Mouse (Mus musculus) limb, embryonic 15.5 days (tissue): ENCODE measurements around the gene Vmn2r84. TPM values are rescaled to one million over a fixed set of nuclear protein-coding genes. Genes with fewer than 3 reads are reported as not detected.
"Not testable (repeated sequence)": the region's sequence is repeated elsewhere in the genome, so short reads cannot be mapped to it uniquely, and the experiment has no call there.

Experiments
- ATAC-seq: fragments of 200-750 bp; cut with Nextera tagmentation; 2 replicates; pipeline ENCODE4 v1.8.0; 2017; ENCODE audit warnings: low read depth, moderate TSS enrichment; ENCODE audit not compliant: insufficient number of reproducible peaks, low FRiP score, low TSS enrichment
- H3K27ac ChIP-seq: fragments of 300-500 bp; sonication (generic); 2 replicates; pipeline ENCODE4 v1.5.1; 2015; ENCODE audit warnings: moderate library complexity, mild to moderate bottlenecking, inconsistent platforms
- H3K27me3 ChIP-seq: fragments of 300-500 bp; sonication (generic); 2 replicates; pipeline ENCODE4 v1.6.1; 2015; ENCODE audit warnings: inconsistent platforms
- H3K36me3 ChIP-seq: fragments of 300-500 bp; sonication (generic); 2 replicates; pipeline ENCODE4 v1.6.1; 2015; ENCODE audit warnings: inconsistent platforms
- H3K4me1 ChIP-seq: fragments of 300-500 bp; sonication (generic); 2 replicates; pipeline ENCODE4 v1.6.1; 2015; ENCODE audit warnings: inconsistent platforms
- H3K4me2 ChIP-seq: fragments of 300-500 bp; sonication (generic); 2 replicates; pipeline ENCODE4 v1.6.1; 2015; ENCODE audit warnings: mild to moderate bottlenecking, inconsistent platforms
- H3K4me3 ChIP-seq: fragments of 300-500 bp; sonication (generic); 2 replicates; pipeline ENCODE4 v1.5.1; 2015; ENCODE audit warnings: mild to moderate bottlenecking, inconsistent platforms
- H3K9ac ChIP-seq: fragments of 300-500 bp; sonication (generic); 2 replicates; pipeline ENCODE4 v1.6.1; 2015; ENCODE audit warnings: inconsistent platforms
- H3K9me3 ChIP-seq: fragments of 300-500 bp; sonication (generic); 2 replicates; pipeline ENCODE4 v1.6.1; 2016; ENCODE audit warnings: inconsistent platforms
- WGBS: fragments of 180-500 bp; shearing (Covaris S2); methylation state at CpG from one replicate; pipeline ENCODE4 v1.1.7; 2015; 5-methylcytosine and 5-hydroxymethylcytosine counted together
- polyA plus RNA-seq: library from polyadenylated mRNA; unstranded; fragments of >200 nt; fragmentation: Nextera tagmentation; extraction: Ambion mirVana; gene quantifications from 2 replicates; pipeline ENCODE4 v1.2.1, GENCODE M21; 2015

The Vmn2r84 gene
- polyA plus RNA-seq, 1 experiment from 2014 or later: not detected

GRCm38 (mm10) chr10:130368384-130368783 lies 25.7 kb downstream of the Vmn2r84 start:
- ATAC-seq: no peak
- Histone ChIP-seq H3K4me2 (no peak overlapping the region), H3K9me3 (no peaks in the 10 kb centered on the region), H3K27ac (no peak overlapping the region), H3K4me3 (no peak overlapping the region), H3K36me3 (no peaks in the 10 kb centered on the region), H3K27me3 (no peaks in the 10 kb centered on the region), H3K9ac (no peak overlapping the region), H3K4me1 (no peaks in the 10 kb centered on the region)

GRCm38 (mm10) chr10:130364766-130365165 lies 29.4 kb downstream of the Vmn2r84 start:
- H3K9me3 ChIP-seq: no peaks in the 10 kb centered on the region
- H3K27ac ChIP-seq: no peak overlapping the region
- no peaks in the 10 kb centered on the region for H3K4me1 ChIP-seq
- H3K9ac ChIP-seq: no peak overlapping the region
- no peak for ATAC-seq
- no peak overlapping the region for H3K4me3 ChIP-seq
- no peaks in the 10 kb centered on the region for H3K27me3 ChIP-seq
- no peaks in the 10 kb centered on the region for H3K36me3 ChIP-seq
- H3K4me2 ChIP-seq: no peak overlapping the region

- 60% methylated on average over 2 of the region's 2 CpGs for WGBS
- Histone ChIP-seq H3K4me3 (no peak overlapping the region), H3K4me2 (no peak overlapping the region), H3K36me3 (no peaks in the 10 kb centered on the region), H3K27me3 (no peaks in the 10 kb centered on the region), H3K4me1 (no peaks in the 10 kb centered on the region), H3K27ac (no peak overlapping the region), H3K9me3 (no peaks in the 10 kb centered on the region), H3K9ac (no peak overlapping the region)
- ATAC-seq: no peak
Measured at GRCm38 (mm10) chr10:130363438-130364164, 30.5 kb downstream of the Vmn2r84 start.

- ATAC-seq: no peak
- Histone ChIP-seq H3K27ac (no peak overlapping the region), H3K4me1 (no peaks in the 10 kb centered on the region), H3K27me3 (no peaks in the 10 kb centered on the region), H3K4me3 (no peak overlapping the region), H3K4me2 (no peak overlapping the region), H3K36me3 (no peaks in the 10 kb centered on the region), H3K9ac (no peak overlapping the region), H3K9me3 (no peaks in the 10 kb centered on the region)
- WGBS: 88% methylated on average over 1 of the region's 1 CpGs
Measured at GRCm38 (mm10) chr10:130344056-130344455, 50.1 kb downstream of the Vmn2r84 start.

- not testable (repeated sequence) for H3K27ac ChIP-seq, H3K9me3 ChIP-seq, H3K36me3 ChIP-seq, H3K4me2 ChIP-seq, H3K27me3 ChIP-seq, H3K4me1 ChIP-seq, H3K9ac ChIP-seq, ATAC-seq, H3K4me3 ChIP-seq
- 86% methylated on average over 4 of the region's 4 CpGs for WGBS
Measured at GRCm38 (mm10) chr10:130340050-130340449, 54.1 kb downstream of the Vmn2r84 start.

- H3K4me1 ChIP-seq: no peaks in the 10 kb centered on the region
- no peaks in the 10 kb centered on the region for H3K36me3 ChIP-seq
- H3K27me3 ChIP-seq: no peaks in the 10 kb centered on the region
- 52% methylated on average over 2 of the region's 2 CpGs for WGBS
- no peaks in the 10 kb centered on the region for H3K9me3 ChIP-seq
- no peak for ATAC-seq
- no peak overlapping the region for H3K4me2 ChIP-seq
- H3K27ac ChIP-seq: no peak overlapping the region
- H3K9ac ChIP-seq: no peak overlapping the region
- no peak overlapping the region for H3K4me3 ChIP-seq
Measured at GRCm38 (mm10) chr10:130337581-130337980, 56.6 kb downstream of the Vmn2r84 start.

GRCm38 (mm10) chr10:130336385-130336784 lies 57.7 kb downstream of the Vmn2r84 start:
- no peak overlapping the region for H3K9ac ChIP-seq
- H3K36me3 ChIP-seq: no peaks in the 10 kb centered on the region
- H3K4me2 ChIP-seq: no peak overlapping the region
- no peak overlapping the region for H3K27ac ChIP-seq
- no peak for ATAC-seq
- 82% methylated on average over 1 of the region's 1 CpGs for WGBS
- no peak overlapping the region for H3K4me3 ChIP-seq
- no peaks in the 10 kb centered on the region for H3K4me1 ChIP-seq
- no peaks in the 10 kb centered on the region for H3K27me3 ChIP-seq
- H3K9me3 ChIP-seq: no peaks in the 10 kb centered on the region

- Histone ChIP-seq H3K4me1 (no peaks in the 10 kb centered on the region), H3K9me3 (no peaks in the 10 kb centered on the region), H3K4me2 (no peak overlapping the region), H3K9ac (no peak overlapping the region), H3K27ac (no peak overlapping the region), H3K4me3 (no peak overlapping the region), H3K27me3 (no peaks in the 10 kb centered on the region), H3K36me3 (no peaks in the 10 kb centered on the region)
- 83% methylated on average over 1 of the region's 1 CpGs for WGBS
- ATAC-seq: no peak
Measured at GRCm38 (mm10) chr10:130330711-130331110, 63.4 kb downstream of the Vmn2r84 start.

Other genes with a start within 250 kb of the Vmn2r84 start
- not detected in 2 replicates for gene Olfr825, start 227.6 kb downstream of the Vmn2r84 start, polyA plus RNA-seq
- not detected in 2 replicates for gene Olfr826, start 210.1 kb downstream of the Vmn2r84 start, polyA plus RNA-seq
- not detected in 2 replicates for gene Olfr827, start 179.9 kb downstream of the Vmn2r84 start, polyA plus RNA-seq
- 0.05 TPM in 1 of 2 replicates, not detected in the other for gene Neurod4, start 114.1 kb downstream of the Vmn2r84 start, polyA plus RNA-seq
- gene Tespa1, start 71.5 kb downstream of the Vmn2r84 start, polyA plus RNA-seq: 3.6 and 3.9 TPM in 2 replicates
- gene Vmn2r85, start 35.4 kb upstream of the Vmn2r84 start, polyA plus RNA-seq: not detected in 2 replicates
- gene Vmn2r86, start 61.7 kb upstream of the Vmn2r84 start, polyA plus RNA-seq: not detected in 2 replicates
- gene Vmn2r87, start 103.1 kb upstream of the Vmn2r84 start, polyA plus RNA-seq: not detected in 2 replicates